Mouse (Mus musculus) ES-E14 (cell line): ENCODE results near the gene Stxbp5l. TPM values are rescaled to one million over a fixed set of nuclear protein-coding genes. Genes with fewer than 3 reads are reported as not detected.

Source experiments
- DNase-seq: peaks from one replicate; pipeline ENCODE4 v3.0.0-alpha.2; 2013; ENCODE audit warnings: low read depth, low spot score
- H3K27ac ChIP-seq: 2 replicates; pipeline ENCODE4 v1.5.1; 2012; ENCODE audit warnings: low read depth, mild to moderate bottlenecking, low read length, moderate library complexity, mixed read lengths; ENCODE audit not compliant: poor library complexity, insufficient read depth, severe bottlenecking
- H3K36me3 ChIP-seq: 2 replicates; pipeline ENCODE4 v1.6.1; 2012; ENCODE audit warnings: mild to moderate bottlenecking, low read length, moderate library complexity, mixed read lengths; ENCODE audit not compliant: control insufficient read depth, poor library complexity, insufficient read depth, severe bottlenecking
- H3K4me1 ChIP-seq, 2 experiments: fragments of 150-350 bp in 1 of 2; sonication (generic) in 1 of 2; 2 replicates each; pipeline ENCODE4 v1.6.1; 2012; ENCODE audit warnings: low read length in 2 of 2, mild to moderate bottlenecking in 1 of 2, mixed read lengths in 1 of 2; ENCODE audit not compliant: control insufficient read depth in 2 of 2, insufficient read depth in 2 of 2, poor library complexity in 1 of 2
- H3K4me3 ChIP-seq, 2 experiments: fragments of 150-350 bp in 1 of 2; sonication (generic) in 1 of 2; 2 replicates each; pipeline ENCODE4 v1.5.1; 2012; ENCODE audit warnings: low read length in 2 of 2, low read depth in 1 of 2, mild to moderate bottlenecking in 1 of 2, mixed read lengths in 1 of 2; ENCODE audit not compliant: insufficient read depth in 1 of 2, poor library complexity in 1 of 2, severe bottlenecking in 1 of 2
- H3K9ac ChIP-seq: 2 replicates; pipeline ENCODE4 v1.6.1; 2012; ENCODE audit warnings: low read depth, mild to moderate bottlenecking, low read length, mixed read lengths; ENCODE audit not compliant: poor library complexity, insufficient read depth, severe bottlenecking
- H3K9me3 ChIP-seq: fragments of 150-350 bp; sonication (generic); 2 replicates; pipeline ENCODE4 v1.6.1; 2012; ENCODE audit warnings: low read depth, mild to moderate bottlenecking, low read length; ENCODE audit not compliant: control insufficient read depth, insufficient read depth
- CHD2 ChIP-seq: IDR thresholded peaks from 2 replicates; pipeline ENCODE4 v1.6.1; 2014; ENCODE audit warnings: mild to moderate bottlenecking, low read depth, low read length, inconsistent platforms
- HCFC1 ChIP-seq: IDR thresholded peaks from 2 replicates; pipeline ENCODE4 v1.6.1; 2012; ENCODE audit warnings: low read length, inconsistent platforms, borderline replicate concordance; ENCODE audit not compliant: insufficient read depth
- MAFK ChIP-seq: IDR thresholded peaks from 2 replicates; pipeline ENCODE4 v1.6.1; 2014; ENCODE audit warnings: mild to moderate bottlenecking, low read depth, low read length, inconsistent platforms; ENCODE audit not compliant: insufficient read depth
- ZC3H11A ChIP-seq: IDR thresholded peaks from 2 replicates; pipeline ENCODE4 v1.6.1; 2012; ENCODE audit warnings: low read depth, mild to moderate bottlenecking, inconsistent platforms, low read length, borderline replicate concordance
- ZNF384 ChIP-seq: IDR thresholded peaks from 2 replicates; pipeline ENCODE4 v1.6.1; 2012; ENCODE audit warnings: low read depth, low read length, inconsistent platforms
- in situ Hi-C, 2 experiments: fragments of 600-800 bp; cut with MboI; formaldehyde crosslinking; loops; one replicate each; pipeline ENCODE4 v1.15.1; 2025; ENCODE audit warnings: low sequenced_read_pairs in 2 of 2, inconsistent platforms in 1 of 2; ENCODE audit not compliant: unreplicated experiment in 2 of 2
- total RNA-seq: library from RNA; depleted of rRNA; stranded (reverse); fragments of 300-350 nt; gene quantifications from 2 replicates; pipeline ENCODE4 v1.2.3, GENCODE M21; 2012; rRNA removed

The Stxbp5l gene
- 0.11 and 0.31 TPM in 2 replicates for total RNA-seq

GRCm38 (mm10) chr16:37384821-37385344 is at the start of gene Stxbp5l:
TSS of gene Stxbp5l (minus strand) at chr16:37384962.
- H3K9ac ChIP-seq = peak within 1 kb of the TSS; percentile 5; the same call in 1 of the 2 replicates
- peak; percentile 94 for DNase-seq
- no peak within 1 kb of the TSS for H3K27ac ChIP-seq
- no peaks in the 10 kb centered on the region for H3K4me1 ChIP-seq
- H3K4me3 ChIP-seq = peak within 1 kb of the TSS; percentile 75 to 89
- in situ Hi-C loops = no loop called here
- no peaks in the 10 kb centered on the region for H3K9me3 ChIP-seq
- H3K36me3 ChIP-seq = no peaks in the 10 kb centered on the region
- TF ChIP-seq CHD2 = peak; percentile 90
- TF ChIP-seq HCFC1 = no peak; the same call in 1 of the 2 replicates
- TF ChIP-seq MAFK = no peak
- no peak for TF ChIP-seq ZC3H11A
- TF ChIP-seq ZNF384 = no peak

DNA sequence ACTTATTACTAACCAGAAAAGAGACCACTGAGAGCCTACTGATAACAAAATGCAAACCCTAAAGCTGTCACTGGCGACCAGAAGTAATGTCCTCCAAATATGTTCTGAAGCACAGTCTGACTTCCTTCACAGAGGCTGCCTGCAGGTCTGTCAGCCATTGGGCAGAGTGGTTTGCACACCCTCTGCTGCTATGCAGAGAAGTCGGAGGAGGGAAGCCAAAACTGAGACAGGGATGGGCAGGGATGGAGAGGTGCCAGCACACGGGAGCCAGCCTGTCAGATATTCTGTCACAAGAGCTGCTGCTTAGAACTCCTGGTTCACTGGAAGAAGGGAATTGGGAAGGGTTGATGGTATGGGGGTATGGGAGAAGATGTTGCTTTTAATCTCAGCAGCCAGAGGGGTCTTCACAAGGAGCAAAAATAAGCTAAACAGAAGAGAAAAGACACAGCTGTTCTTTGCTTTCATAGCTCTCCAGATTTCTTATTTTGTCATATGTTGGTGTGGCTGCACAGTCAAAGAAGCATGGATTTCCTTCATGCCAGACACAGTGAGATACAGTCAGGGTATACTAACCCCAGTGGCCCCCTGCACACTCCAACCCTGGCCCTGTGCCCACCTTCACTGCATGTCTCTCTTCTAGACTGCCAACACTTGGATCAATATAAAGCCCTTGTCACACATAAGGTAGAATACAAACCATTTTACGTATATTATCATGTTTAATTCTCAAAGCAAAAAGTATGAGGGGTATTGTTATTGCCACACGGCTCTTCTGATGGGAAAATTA is 48.8 kb upstream of the Stxbp5l start:
- Histone ChIP-seq H3K27ac (no peak overlapping the region), H3K4me3 (no peak overlapping the region), H3K4me1 (no peaks in the 10 kb centered on the region), H3K9ac (no peak overlapping the region), H3K9me3 (no peaks in the 10 kb centered on the region), H3K36me3 (no peaks in the 10 kb centered on the region)
- in situ Hi-C loops = no loop called here
- DNase-seq = no peak
- no peak for TF ChIP-seq HCFC1
- no peak for TF ChIP-seq ZC3H11A
- TF ChIP-seq ZNF384 = no peak

DNA sequence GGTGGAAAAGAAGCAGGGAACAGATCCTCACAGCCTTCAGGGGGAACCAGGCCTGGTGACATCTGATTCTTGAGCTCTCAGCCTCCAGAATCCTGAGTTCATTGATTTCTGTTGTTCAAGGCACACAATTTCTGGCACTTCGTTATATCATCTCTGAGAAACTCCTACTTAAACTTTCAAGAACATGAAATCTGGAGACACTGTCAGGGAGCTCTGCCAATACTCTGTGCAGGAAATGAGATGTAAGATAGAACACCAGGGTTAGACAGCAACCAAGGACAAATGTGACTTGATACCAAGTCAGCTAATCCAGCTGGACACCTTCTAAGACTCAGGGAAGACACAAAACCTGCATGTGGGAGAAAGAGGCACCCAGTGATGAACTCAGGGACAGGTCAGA is 40.7 kb upstream of the Stxbp5l start:
- no peaks in the 10 kb centered on the region for H3K4me1 ChIP-seq
- in situ Hi-C loops = no loop called here
- no peak overlapping the region for H3K27ac ChIP-seq
- H3K36me3 ChIP-seq = no peaks in the 10 kb centered on the region
- no peak for DNase-seq
- H3K4me3 ChIP-seq = no peak overlapping the region
- no peaks in the 10 kb centered on the region for H3K9me3 ChIP-seq
- TF ChIP-seq MAFK = no peak
- no peak overlapping the region for H3K9ac ChIP-seq

GRCm38 (mm10) chr16:37422874-37423273 is 38.1 kb upstream of the Stxbp5l start:
- H3K9me3 ChIP-seq = no peaks in the 10 kb centered on the region
- in situ Hi-C loops = no loop called here

More at GRCm38 (mm10) chr16:37422874-37423273, 38.1 kb upstream of the Stxbp5l start:
- H3K36me3 ChIP-seq = no peaks in the 10 kb centered on the region
- TF ChIP-seq CHD2 = no peak
- no peak for TF ChIP-seq HCFC1
- no peak for TF ChIP-seq MAFK
- TF ChIP-seq ZNF384 = no peak
- H3K9ac ChIP-seq = no peak overlapping the region
- H3K4me1 ChIP-seq = no peaks in the 10 kb centered on the region
- DNase-seq = no peak
- no peak overlapping the region for H3K4me3 ChIP-seq
- H3K27ac ChIP-seq = peak overlapping the region; percentile 22; the same call in 1 of the 2 replicates
